Mouse (Mus musculus) gastrocnemius, postnatal 36 days (tissue): ENCODE results near the gene Olfr33. TPM values are rescaled to one million over a fixed set of nuclear protein-coding genes. Genes with fewer than 3 reads are reported as not detected.
A peak's percentile ranks its signal among the peaks of the same experiment; 100 is the strongest.

Experiments
- DNase-seq, 2 experiments: peaks; one replicate each; pipeline ENCODE4 v3.0.0; 2022
- intact Hi-C: fragments of 180-260 bp; cut with DNase I; formaldehyde crosslinking; loops from one replicate; pipeline ENCODE4 v1.15.1; 2025
- long read RNA-seq, 2 experiments: library from polyadenylated mRNA; stranded (forward); transcript quantifications; one replicate each; pipeline ENCODE4 v2.0.0; 2021
- total RNA-seq, 2 experiments: library from RNA; stranded (reverse); gene quantifications; 2 replicates each; pipeline ENCODE4 v1.2.3; 2021

Gene Olfr33
- total RNA-seq, result not detected
- long read RNA-seq, experiment 1, result 0 reads
- long read RNA-seq, experiment 2, result 0 reads

DNA sequence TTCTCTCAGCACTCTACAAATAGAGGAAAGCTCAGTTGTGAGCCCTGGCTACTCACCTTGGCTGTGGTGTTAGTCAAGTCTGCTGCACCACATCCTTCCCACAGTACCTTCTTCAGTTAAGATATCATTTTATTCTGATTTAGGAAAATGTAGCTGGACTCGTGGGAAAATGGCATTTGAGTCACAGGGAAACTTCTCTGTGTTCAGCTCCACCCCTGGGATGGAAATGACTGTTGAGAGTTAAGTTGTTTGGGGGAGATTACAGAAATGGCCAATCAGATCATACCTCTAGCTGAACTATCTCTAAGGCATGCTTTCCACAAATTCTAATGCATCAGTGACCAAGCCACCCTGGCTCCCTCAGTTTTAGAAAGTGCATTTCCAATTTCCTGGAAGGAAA is at the start of gene Olfr33:
Gene Olfr33 (minus strand): TSS at position 101 of the 400 bp plus-strand sequence.
- intact Hi-C loops, result no loop called here
- DNase-seq, result no peak

DNA sequence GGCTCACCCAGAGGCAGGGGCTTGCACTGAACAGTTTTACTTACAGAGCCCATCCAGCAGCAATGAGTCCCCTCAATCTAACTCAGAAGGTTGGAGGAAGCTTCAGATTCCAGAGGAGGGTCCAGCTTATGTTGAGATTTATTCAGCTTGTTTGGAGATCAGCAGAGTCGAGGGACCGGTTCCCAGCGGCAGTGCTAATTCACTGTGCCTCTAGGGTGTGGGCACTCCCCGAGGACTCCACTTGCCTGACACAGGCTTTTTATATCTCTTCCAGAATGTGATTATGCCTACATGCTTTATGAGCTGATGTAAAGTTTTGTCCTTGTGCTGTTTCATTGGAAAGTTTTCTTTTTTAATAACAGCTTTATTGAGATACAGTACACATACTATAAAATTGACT is 40.4 kb upstream of the Olfr33 start, which contains the start of the genes Olfr560 and Olfr78:
Gene Olfr560 (minus strand): TSS at position 101 of the 400 bp plus-strand sequence.
Gene Olfr78 (minus strand): TSS at position 206 of the 400 bp plus-strand sequence.
- intact Hi-C loops, result no loop called here

DNA sequence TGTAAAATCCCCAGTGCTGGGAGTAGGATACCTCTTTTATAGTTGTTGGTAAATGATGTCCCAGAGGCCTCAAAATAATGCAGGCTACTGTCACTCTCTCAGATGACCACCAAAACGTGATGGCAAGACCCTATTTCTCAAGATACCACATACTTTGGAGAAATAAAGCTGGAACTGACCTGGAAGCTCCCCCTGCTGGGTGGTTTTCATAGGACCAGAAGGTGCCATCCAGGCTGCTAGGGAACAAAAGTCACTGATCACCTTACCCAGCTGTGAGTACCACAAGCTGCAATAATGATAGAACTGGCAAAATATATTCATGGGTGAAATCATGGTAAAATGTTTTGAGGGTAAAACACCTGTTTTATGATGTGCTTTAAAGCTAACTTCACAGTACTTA is 33.2 kb upstream of the Olfr33 start:
- DNase-seq, result no peak
- intact Hi-C loops, result no loop called here

More for the DNA sequence above, 40.4 kb upstream of the Olfr33 start, which contains the start of the genes Olfr560 and Olfr78:
- DNase-seq, result no peak

DNA sequence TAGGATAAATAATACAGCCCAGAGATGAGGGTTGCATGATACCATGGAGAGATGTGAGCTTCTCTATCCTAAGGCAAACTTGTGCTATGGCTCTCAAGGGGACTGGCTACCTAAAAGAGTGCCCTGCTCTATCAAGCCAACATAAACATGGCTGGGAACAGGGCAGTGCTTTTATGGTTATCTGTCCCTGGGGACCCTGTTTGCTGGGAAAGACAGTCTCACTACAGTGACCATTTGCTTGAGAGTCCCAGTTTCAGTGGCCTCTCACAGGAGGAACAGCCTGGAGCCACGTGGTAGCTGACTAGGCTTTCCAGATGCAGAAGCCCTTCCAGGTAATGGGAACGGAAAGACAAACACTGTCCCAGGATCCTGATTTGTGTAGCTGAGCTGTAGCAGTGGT is 18.8 kb upstream of the Olfr33 start:
- no peak for DNase-seq
- intact Hi-C loops, result no loop called here

DNA sequence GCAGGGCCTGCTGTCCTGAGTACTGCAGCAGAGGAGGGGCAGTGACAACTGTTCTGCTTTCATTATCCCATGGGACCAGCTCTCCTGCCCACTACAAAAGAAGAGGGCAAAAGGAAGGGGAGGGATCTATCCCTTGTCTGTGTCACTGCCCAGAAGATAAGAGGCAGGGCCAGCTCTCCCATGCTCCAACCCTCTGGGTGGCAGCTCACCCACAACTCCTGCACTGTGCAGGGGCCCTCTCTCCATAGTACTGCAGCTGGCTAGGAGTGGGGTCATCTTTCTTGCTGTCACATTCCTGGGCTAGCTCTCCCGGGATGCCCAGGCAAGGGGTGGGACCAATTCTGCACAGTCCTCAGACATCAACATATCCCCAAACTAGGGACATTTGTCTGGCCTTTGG is 14.9 kb upstream of the Olfr33 start:
- intact Hi-C loops, result no loop called here
- no peak for DNase-seq

- no peak for DNase-seq
- intact Hi-C loops, result no loop called here
These were observed 8.5 kb upstream of the Olfr33 start, which contains the start of gene Olfr559 for GRCm38 (mm10) chr7:102727391-102727790. Olfr559 (minus strand) TSS chr7:102727491.

DNA sequence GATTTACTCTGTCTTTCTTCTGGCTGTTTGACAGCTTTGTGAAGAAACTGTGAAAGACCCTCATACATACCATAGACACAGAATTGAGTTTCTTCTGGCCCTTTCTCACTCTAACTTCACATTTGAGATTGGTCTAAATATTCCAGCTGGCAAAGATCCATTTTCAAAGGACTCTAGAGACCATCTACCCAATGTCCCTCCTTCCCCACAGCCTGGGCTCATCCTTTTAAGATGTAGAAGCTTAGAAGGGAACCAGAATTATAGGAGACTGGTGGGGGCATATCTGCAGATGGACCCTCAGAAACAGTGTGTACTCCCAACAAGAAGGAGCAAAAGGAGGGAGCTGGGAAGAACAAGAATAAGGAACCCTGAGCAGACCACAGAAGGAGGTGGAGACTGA is 17.0 kb downstream of the Olfr33 start, which contains the start of gene Olfr558:
Gene Olfr558 (plus strand): TSS at position 301 of the 400 bp plus-strand sequence.
- intact Hi-C loops, result no loop called here
- DNase-seq, result no peak

DNA sequence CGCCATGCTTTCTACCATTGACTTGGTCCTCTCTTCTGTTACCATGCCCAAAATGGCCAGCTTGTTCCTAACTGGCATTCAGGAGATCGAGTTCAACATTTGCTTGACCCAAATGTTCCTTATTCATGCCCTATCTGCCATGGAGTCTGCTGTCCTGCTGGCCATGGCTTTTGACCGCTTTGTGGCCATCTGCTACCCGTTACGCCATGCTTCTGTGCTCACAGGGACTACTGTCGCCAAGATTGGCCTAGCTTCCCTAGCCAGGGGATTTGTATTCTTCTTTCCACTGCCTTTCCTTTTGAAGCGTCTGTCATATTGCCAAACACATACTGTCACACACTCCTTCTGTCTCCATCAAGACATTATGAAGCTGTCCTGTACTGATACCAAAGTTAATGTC is 20.4 kb downstream of the Olfr33 start:
- DNase-seq, result no peak
- intact Hi-C loops, result no loop called here

GRCm38 (mm10) chr7:102695358-102696125 is 23.3 kb downstream of the Olfr33 start, which contains the start of gene Olfr557:
Olfr557 (plus strand) TSS chr7:102695910.
- intact Hi-C loops, result no loop called here
- no peak for DNase-seq

- peak; percentile 78 to 84 for DNase-seq
- intact Hi-C loops, result no loop called here
These were observed 31.8 kb downstream of the Olfr33 start, which contains the start of gene Trim68 for GRCm38 (mm10) chr7:102686944-102687501. Trim68 (minus strand) TSS chr7:102687327.

- no peak for DNase-seq
- intact Hi-C loops, result no loop called here
These were observed 37.0 kb downstream of the Olfr33 start for GRCm38 (mm10) chr7:102681916-102682315.

DNA sequence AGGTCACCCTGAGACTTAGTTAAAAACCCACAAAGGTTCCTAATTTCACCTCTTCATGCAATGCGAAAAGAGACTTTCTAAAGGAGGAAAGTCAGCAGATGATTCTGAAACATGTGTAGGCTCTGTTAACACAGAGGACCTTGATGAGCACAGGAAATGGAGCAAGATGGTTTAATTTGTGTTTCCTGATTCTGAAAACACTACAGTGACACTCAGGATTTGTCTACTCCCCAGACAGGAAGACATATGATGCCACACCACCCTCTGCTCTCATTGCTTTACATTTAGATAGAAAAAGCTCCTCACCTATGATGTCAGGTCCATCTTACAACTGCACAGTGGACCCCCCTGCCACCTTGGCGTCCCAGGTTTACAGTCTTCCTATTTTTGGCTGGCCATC is 42.6 kb downstream of the Olfr33 start:
- DNase-seq, result no peak
- intact Hi-C loops, result no loop called here

DNA sequence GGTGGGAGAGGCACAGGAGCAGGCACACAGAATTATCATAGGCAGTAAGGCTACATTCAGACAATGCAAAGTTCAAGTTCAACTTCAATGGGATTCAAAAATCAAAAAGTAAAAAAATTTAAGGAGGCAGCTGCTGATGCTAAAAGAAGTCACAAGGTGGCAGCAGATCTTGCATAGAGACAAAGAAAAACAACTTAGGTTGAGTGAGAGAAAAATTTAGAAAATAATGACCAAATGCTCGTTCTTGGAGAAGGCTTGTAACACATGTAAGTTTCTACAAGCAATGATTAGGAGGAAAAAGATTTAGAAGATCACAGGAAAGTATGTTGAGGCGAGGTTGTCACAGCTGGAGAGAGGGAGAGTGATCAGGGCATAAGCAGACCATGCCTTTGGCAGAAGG is 53.5 kb downstream of the Olfr33 start:
- no peak for DNase-seq
- intact Hi-C loops, result no loop called here

DNA sequence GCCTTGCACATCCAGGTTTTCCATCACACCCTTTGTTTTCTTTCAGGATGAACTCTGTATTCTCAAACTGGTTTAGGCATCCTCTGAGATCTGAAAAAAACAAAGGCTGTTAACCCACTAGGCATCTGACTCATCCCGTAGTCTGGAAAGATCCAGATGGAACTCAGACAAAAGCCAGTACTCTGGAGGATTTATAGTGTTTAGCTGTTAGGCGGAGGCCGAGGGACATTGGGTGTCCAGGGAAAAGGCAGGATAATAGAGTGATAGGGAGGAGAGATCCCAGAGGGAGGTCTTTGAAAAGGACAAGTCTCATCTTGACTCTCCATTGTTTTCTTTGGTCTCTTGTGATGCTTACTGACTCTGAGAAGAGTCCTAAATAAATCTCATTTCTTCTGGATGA is 54.3 kb downstream of the Olfr33 start, which contains the start of gene Olfr556:
Gene Olfr556 (plus strand): TSS at position 301 of the 400 bp plus-strand sequence.
- intact Hi-C loops, result no loop called here
- DNase-seq, result no peak

Other genes starting within 250 kb of the Olfr33 start
- gene Olfr543, start 237.4 kb downstream of the Olfr33 start, total RNA-seq, result not detected
- not detected for gene Olfr544, start 230.8 kb downstream of the Olfr33 start, total RNA-seq
- not detected for gene Olfr545, start 219.5 kb downstream of the Olfr33 start, total RNA-seq
- gene Olfr547, start 184.3 kb downstream of the Olfr33 start, total RNA-seq, result not detected
- gene Olfr548-ps1, start 178.2 kb downstream of the Olfr33 start, total RNA-seq, result not detected
- gene Olfr549, start 169.2 kb downstream of the Olfr33 start, total RNA-seq, result not detected
- 1 to 10 TPM; 1.7 to 2.8 TPM for gene Trim21, start 153.6 kb downstream of the Olfr33 start, total RNA-seq
- gene Olfr550, start 147.6 kb downstream of the Olfr33 start, total RNA-seq, result under 1 TPM in 1 of 2 experiments, not detected in 1; 0.08 TPM
- gene Olfr551, start 127.2 kb downstream of the Olfr33 start, total RNA-seq, result not detected
- gene Olfr552, start 121.3 kb downstream of the Olfr33 start, total RNA-seq, result under 1 TPM in 1 of 2 experiments, not detected in 1; 0.10 TPM
- gene Olfr553, start 100.9 kb downstream of the Olfr33 start, total RNA-seq, result not detected
- gene Olfr554, start 80.6 kb downstream of the Olfr33 start, total RNA-seq, result not detected
- not detected for gene Olfr555, start 60.2 kb downstream of the Olfr33 start, total RNA-seq
- gene Olfr556, start 54.2 kb downstream of the Olfr33 start, total RNA-seq, result not detected
- 1 to 10 TPM; 3.6 to 4.2 TPM for gene Trim68, start 31.7 kb downstream of the Olfr33 start, total RNA-seq
- not detected for gene Olfr557, start 23.2 kb downstream of the Olfr33 start, total RNA-seq
- 1 to 10 TPM; 1.5 to 1.7 TPM for gene Olfr558, start 16.9 kb downstream of the Olfr33 start, total RNA-seq
- not detected for gene Olfr559, start 8.4 kb upstream of the Olfr33 start, total RNA-seq
- under 1 TPM in 1 of 2 experiments, not detected in 1; 0.17 TPM for gene Olfr560, start 40.3 kb upstream of the Olfr33 start, total RNA-seq
- under 1 TPM; 0.47 to 0.54 TPM for gene Olfr78, start 40.4 kb upstream of the Olfr33 start, total RNA-seq
- not detected for gene Olfr561, start 52.2 kb upstream of the Olfr33 start, total RNA-seq
- not detected for gene Olfr564, start 84.4 kb upstream of the Olfr33 start, total RNA-seq
- gene Olfr566, start 139.7 kb upstream of the Olfr33 start, total RNA-seq, result not detected
- gene Olfr568, start 158.1 kb upstream of the Olfr33 start, total RNA-seq, result not detected
- not detected for gene Olfr569, start 171.8 kb upstream of the Olfr33 start, total RNA-seq
- gene Olfr570, start 175.5 kb upstream of the Olfr33 start, total RNA-seq, result not detected
- gene Olfr571, start 198.5 kb upstream of the Olfr33 start, total RNA-seq, result not detected
- gene Olfr572, start 205.3 kb upstream of the Olfr33 start, total RNA-seq, result not detected
- not detected for gene Olfr573-ps1, start 223.5 kb upstream of the Olfr33 start, total RNA-seq
- not detected for gene Olfr574, start 229.4 kb upstream of the Olfr33 start, total RNA-seq
- not detected for gene Olfr575, start 239.7 kb upstream of the Olfr33 start, total RNA-seq
- not detected for gene Olfr576, start 243.6 kb upstream of the Olfr33 start, total RNA-seq